Mouse (Mus musculus) cortical plate, adult 2 months (tissue): ENCODE measurements around the gene Calhm5.

Source experiments
- CTCF ChIP-seq: fragments of 200-500 bp; IDR thresholded peaks from 2 replicates; pipeline ENCODE4 v1.5.1; 2011; ENCODE audit warnings: mild to moderate bottlenecking, control low read depth, low read length; ENCODE audit not compliant: insufficient read depth; ENCODE audit errors: extremely low read depth
- POLR2A ChIP-seq: fragments of 200-500 bp; IDR thresholded peaks from 2 replicates; pipeline ENCODE4 v1.6.1; 2011; ENCODE audit warnings: mild to moderate bottlenecking, low read length, control low read depth; ENCODE audit not compliant: insufficient read depth; ENCODE audit errors: extremely low read depth

DNA sequence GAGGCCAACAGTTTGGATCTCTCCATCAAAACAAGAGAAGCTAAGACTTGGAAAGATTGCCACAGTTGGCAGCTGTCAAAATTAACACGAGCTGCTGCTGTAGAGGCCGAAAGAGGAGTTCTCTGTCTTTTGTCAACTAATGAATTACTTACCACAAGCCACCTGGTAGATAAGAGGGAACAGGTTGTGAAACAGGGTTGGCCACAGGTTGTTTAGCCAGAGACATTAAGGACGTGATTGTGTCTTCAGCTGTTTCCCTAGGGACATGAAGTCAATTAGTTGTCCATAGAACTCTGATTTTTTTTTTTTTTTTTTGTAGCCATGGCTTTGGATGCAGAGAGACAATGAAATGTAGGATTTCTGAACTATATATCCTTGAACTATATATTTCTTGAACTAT, 20.8 kb upstream of the Calhm5 start:
- TF ChIP-seq CTCF, result no peak
- TF ChIP-seq POLR2A, result no peak
